Comparison of ENCODE assay signal across 8 mouse cellular contexts in the genomic region with DNA sequence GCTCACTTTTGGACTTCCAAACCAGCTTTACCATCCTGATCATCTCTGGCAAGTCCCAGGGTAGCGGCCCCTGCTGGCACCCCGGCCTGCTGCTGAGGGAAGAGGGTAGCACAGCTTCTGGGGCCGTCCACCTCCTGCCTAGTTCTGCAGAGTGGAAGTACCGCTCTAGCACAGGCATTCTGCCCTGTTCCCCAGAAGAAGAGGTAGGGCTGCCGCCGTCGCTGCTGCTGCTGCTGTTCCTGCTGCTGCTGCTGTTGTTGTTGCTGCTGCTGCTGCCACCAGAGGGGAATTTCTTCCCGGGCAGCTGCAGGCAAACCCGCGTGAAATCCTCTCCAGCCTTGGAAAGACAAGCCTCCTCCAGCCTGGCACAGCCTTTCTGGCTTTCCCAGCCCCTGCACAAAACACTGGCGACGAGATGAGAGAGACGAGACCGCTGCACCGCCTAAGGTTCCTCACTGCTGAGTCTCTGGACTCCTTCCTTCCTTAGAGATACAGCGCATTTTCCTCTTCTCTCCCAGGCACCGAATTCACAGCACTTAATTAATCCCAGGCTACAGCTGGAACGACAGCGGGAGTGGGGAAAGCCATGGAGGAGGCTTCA.
DNase-seq lines count a peak whose midpoint lies in the region; ATAC-seq lines count a peak whose summit lies in the region.

No protein-coding gene starts in this region.

- peak overlapping the region; percentile 89 for H3K27ac ChIP-seq in embryonic facial prominence, embryonic 14.5 days (replicated peaks; ENCODE audit: low read depth, low read length)
- H3K27ac ChIP-seq in heart, embryonic 15.5 days = peak overlapping the region; percentile 77
- peak overlapping the region; percentile 16; the same call in 1 of the 2 replicates for H3K27ac ChIP-seq in liver, embryonic 11.5 days (ENCODE audit: low read depth, low read length)
- peak overlapping the region; percentile 76 for H3K27ac ChIP-seq in midbrain, embryonic 14.5 days (replicated peaks; ENCODE audit: low read depth, low read length)
- H3K27ac ChIP-seq in stomach, embryonic 15.5 days = peak overlapping the region; percentile 37

- H3K9me3 ChIP-seq in embryonic facial prominence, embryonic 14.5 days (ENCODE audit: control insufficient read depth, low read length) = no peaks in the 10 kb centered on the region
- no peaks in the 10 kb centered on the region for H3K9me3 ChIP-seq in heart, embryonic 15.5 days (replicated peaks)
- H3K9me3 ChIP-seq in liver, embryonic 11.5 days (ENCODE audit: control insufficient read depth, low read length) = no peaks in the 10 kb centered on the region
- H3K9me3 ChIP-seq in midbrain, embryonic 14.5 days (ENCODE audit: control insufficient read depth, low read length) = no peaks in the 10 kb centered on the region
- no peaks in the 10 kb centered on the region for H3K9me3 ChIP-seq in stomach, embryonic 15.5 days

- H3K4me1 ChIP-seq in embryonic facial prominence, embryonic 14.5 days (ENCODE audit: control insufficient read depth, insufficient read depth, low read length) = peaks cover 40% of the 10 kb centered on the region
- peaks cover 30% of the 10 kb centered on the region for H3K4me1 ChIP-seq in heart, embryonic 15.5 days (replicated peaks)
- peaks cover 5% of the 10 kb centered on the region for H3K4me1 ChIP-seq in liver, embryonic 11.5 days (replicated peaks; ENCODE audit: control insufficient read depth, insufficient read depth, low read length)
- peaks cover 19% of the 10 kb centered on the region; the same call in 1 of the 2 replicates for H3K4me1 ChIP-seq in midbrain, embryonic 14.5 days (ENCODE audit: control insufficient read depth, insufficient read depth, low read length)
- H3K4me1 ChIP-seq in stomach, embryonic 15.5 days = peaks cover 17% of the 10 kb centered on the region; the same call in 1 of the 2 replicates

- H3K4me3 ChIP-seq in embryonic facial prominence, embryonic 14.5 days (ENCODE audit: low read depth, low read length) = peak overlapping the region; percentile 44
- H3K4me3 ChIP-seq in heart, embryonic 15.5 days = peak overlapping the region; percentile 49
- peak overlapping the region; percentile 41 for H3K4me3 ChIP-seq in liver, embryonic 11.5 days (ENCODE audit: low read depth, low read length)
- H3K4me3 ChIP-seq in midbrain, embryonic 14.5 days (replicated peaks; ENCODE audit: low read depth, low read length) = peak overlapping the region; percentile 36
- H3K4me3 ChIP-seq in stomach, embryonic 15.5 days (replicated peaks) = peak overlapping the region; percentile 36

- WGBS in embryonic facial prominence, embryonic 14.5 days = 3% methylated on average over 19 of the region's 19 CpGs
- WGBS in heart, embryonic 15.5 days = 1% methylated on average over 19 of the region's 19 CpGs
- 3% methylated on average over 19 of the region's 19 CpGs for WGBS in liver, embryonic 11.5 days
- WGBS in midbrain, embryonic 14.5 days = under 1% methylated on average over 19 of the region's 19 CpGs
- 6% methylated on average over 19 of the region's 19 CpGs for WGBS in stomach, embryonic 15.5 days

- peak; percentile 67 for DNase-seq in adrenal gland, postnatal 14 days
- peak; percentile 77 for DNase-seq in embryonic facial prominence, embryonic 14.5 days (ENCODE audit: low spot score)
- DNase-seq in kidney, postnatal 10 days = peak; percentile 76
- peak; percentile 52 for DNase-seq in liver, embryonic 11.5 days (ENCODE audit: low spot score)
- DNase-seq in midbrain, embryonic 14.5 days = peak; percentile 74
- no peak for DNase-seq in c-Kit-positive CD71-positive TER-119-positive erythroid progenitor cells, embryonic 14.5 days (ENCODE audit: low spot score)

- peak; percentile 81 for ATAC-seq in embryonic facial prominence, embryonic 14.5 days (ENCODE audit: low read depth)
- peak; percentile 73 for ATAC-seq in heart, embryonic 15.5 days (replicated peaks; ENCODE audit: insufficient number of reproducible peaks, insufficient read depth, low FRiP score, low read depth)
- ATAC-seq in liver, embryonic 11.5 days (replicated peaks; ENCODE audit: low FRiP score) = peak; percentile 39; the same call in 1 of the 2 replicates
- peak; percentile 46; the same call in 1 of the 2 replicates for ATAC-seq in midbrain, embryonic 14.5 days (ENCODE audit: low FRiP score, low TSS enrichment)
- 0 out of 2 replicates have a peak, but pooled peaks have one; percentile 58 for ATAC-seq in stomach, embryonic 15.5 days (ENCODE audit: insufficient read depth, low FRiP score, low read depth)

- no peaks in the 10 kb centered on the region for H3K27me3 ChIP-seq in embryonic facial prominence, embryonic 14.5 days (replicated peaks; ENCODE audit: control insufficient read depth, insufficient read depth, low read length)
- H3K27me3 ChIP-seq in heart, embryonic 15.5 days = no peaks in the 10 kb centered on the region
- no peaks in the 10 kb centered on the region for H3K27me3 ChIP-seq in liver, embryonic 11.5 days (replicated peaks; ENCODE audit: control insufficient read depth, insufficient read depth, low read length)
- H3K27me3 ChIP-seq in midbrain, embryonic 14.5 days (ENCODE audit: control insufficient read depth, insufficient read depth, low read length) = no peaks in the 10 kb centered on the region
- no peaks in the 10 kb centered on the region for H3K27me3 ChIP-seq in stomach, embryonic 15.5 days (replicated peaks)

- H3K4me2 ChIP-seq in embryonic facial prominence, embryonic 14.5 days (ENCODE audit: low read depth, low read length) = peak overlapping the region; percentile 77
- H3K4me2 ChIP-seq in heart, embryonic 15.5 days = peak overlapping the region; percentile 76
- peak overlapping the region; percentile 69 for H3K4me2 ChIP-seq in liver, embryonic 11.5 days
- peak overlapping the region; percentile 75 for H3K4me2 ChIP-seq in midbrain, embryonic 14.5 days (ENCODE audit: low read length)
- H3K4me2 ChIP-seq in stomach, embryonic 15.5 days = peak overlapping the region; percentile 78

- H3K9ac ChIP-seq in embryonic facial prominence, embryonic 14.5 days (ENCODE audit: low read depth, low read length) = peak overlapping the region; percentile 67
- peak overlapping the region; percentile 45 for H3K9ac ChIP-seq in heart, embryonic 15.5 days
- H3K9ac ChIP-seq in liver, embryonic 11.5 days (ENCODE audit: low read depth, low read length) = peak overlapping the region; percentile 43
- H3K9ac ChIP-seq in midbrain, embryonic 14.5 days (replicated peaks; ENCODE audit: low read length) = peak overlapping the region; percentile 60
- no peak overlapping the region for H3K9ac ChIP-seq in stomach, embryonic 15.5 days

- H3K36me3 ChIP-seq in embryonic facial prominence, embryonic 14.5 days (ENCODE audit: control insufficient read depth, insufficient read depth, low read length) = no peaks in the 10 kb centered on the region
- no peaks in the 10 kb centered on the region for H3K36me3 ChIP-seq in heart, embryonic 15.5 days
- no peaks in the 10 kb centered on the region for H3K36me3 ChIP-seq in liver, embryonic 11.5 days (ENCODE audit: control insufficient read depth, insufficient read depth, low read length)
- no peaks in the 10 kb centered on the region for H3K36me3 ChIP-seq in midbrain, embryonic 14.5 days (ENCODE audit: control insufficient read depth, insufficient read depth, low read length)
- no peaks in the 10 kb centered on the region for H3K36me3 ChIP-seq in stomach, embryonic 15.5 days

Comparison
In these comparisons a context has a peak if more than half of its experiments do, and no peak if none do; other contexts are left out.
1. H3K27ac ChIP-seq: peak in every context shown above with its lines; median percentile 89 in embryonic facial prominence, embryonic 14.5 days; 77 in heart, embryonic 15.5 days; 76 in midbrain, embryonic 14.5 days; 37 in stomach, embryonic 15.5 days; 16 in liver, embryonic 11.5 days.